Mouse (Mus musculus) bone marrow, adult 2 months (tissue): ENCODE data around the gene Msrb3.

Experiments used
- CTCF ChIP-seq: fragments of 200-500 bp; IDR thresholded peaks from 2 replicates; pipeline ENCODE4 v1.5.1; 2011; ENCODE audit warnings: low read length, control low read depth; ENCODE audit not compliant: control insufficient read depth, insufficient read depth
- POLR2A ChIP-seq: fragments of 200-500 bp; IDR thresholded peaks from 2 replicates; pipeline ENCODE4 v1.6.1; 2011; ENCODE audit warnings: low read depth, mild to moderate bottlenecking, control low read depth, low read length, borderline replicate concordance; ENCODE audit not compliant: control insufficient read depth

DNA sequence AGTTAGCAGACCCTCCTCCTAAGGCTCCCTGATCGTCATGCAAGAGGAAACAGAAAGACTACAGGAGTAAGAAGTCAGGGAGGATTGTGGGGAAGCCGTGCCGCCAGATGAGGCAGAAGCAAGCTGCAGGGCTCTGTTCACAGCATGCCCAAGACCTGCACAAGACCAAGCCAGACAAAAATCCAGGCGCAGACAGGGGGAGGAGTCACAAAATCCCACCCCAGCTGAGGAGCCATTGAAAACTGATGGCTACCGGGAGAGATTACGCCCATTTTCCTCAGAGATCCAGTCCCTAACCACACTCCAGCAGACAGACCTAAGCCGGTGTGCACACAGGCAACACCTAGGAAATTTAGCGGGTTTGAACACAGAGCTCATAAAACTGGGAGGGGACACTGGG, 10.4 kb downstream of the Msrb3 start:
- TF ChIP-seq POLR2A (no peak), CTCF (no peak)
